Mouse (Mus musculus): Measurements from ENCODE around the gene Hk2. TPM values are rescaled to one million over a fixed set of nuclear protein-coding genes. Genes with fewer than 3 reads are reported as not detected.

Gene Hk2
- polyA plus RNA-seq, 1 experiment, result 10.9 TPM

DNA sequence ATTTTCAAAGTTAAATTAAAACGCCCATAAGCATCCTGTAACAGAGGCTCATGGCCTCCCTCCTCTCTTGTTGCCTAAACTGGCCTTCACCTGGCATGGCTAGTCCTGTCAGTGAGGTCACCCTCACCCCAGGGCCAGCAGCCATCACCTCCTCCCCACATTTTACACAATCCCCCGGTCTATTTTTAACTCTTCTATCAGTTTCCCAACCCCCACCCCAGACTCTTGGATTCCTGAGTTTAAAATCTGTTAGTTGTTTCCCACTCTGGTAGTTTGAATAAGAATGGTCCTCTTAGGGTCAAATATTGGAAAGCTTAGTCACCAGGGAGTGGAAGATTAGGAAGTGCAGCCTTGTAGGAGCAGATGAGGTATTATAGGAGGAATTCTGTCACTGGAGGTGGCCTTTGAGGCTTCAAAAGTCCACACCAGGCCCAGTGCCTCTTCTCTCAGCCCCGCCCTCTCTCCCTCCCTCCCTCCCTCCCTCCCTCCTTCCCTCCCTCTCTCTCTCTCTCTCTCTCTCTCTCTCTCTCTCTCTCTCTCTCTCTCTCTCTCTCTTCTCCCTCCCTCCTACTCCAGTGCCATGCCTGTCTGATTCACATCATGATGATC, 13.4 kb downstream of the Hk2 start:
- H3K27me3 ChIP-seq (ENCODE audit: control insufficient read depth, insufficient read depth, low read length), result no peaks in the 10 kb centered on the region
- no peak overlapping the region for H3K27ac ChIP-seq (ENCODE audit: control insufficient read depth, insufficient read depth, low read depth, low read length)
- H3K4me1 ChIP-seq (ENCODE audit: control insufficient read depth, insufficient read depth, low read length), result peaks cover 3% of the 10 kb centered on the region
- H3K36me3 ChIP-seq (ENCODE audit: control insufficient read depth, insufficient read depth, low read length), result no peaks in the 10 kb centered on the region
- no peak for TF ChIP-seq POLR2A (IDR thresholded peaks at IDR 0.05; ENCODE audit: control insufficient read depth, low read depth, low read length)
- no peak for TF ChIP-seq CTCF (IDR thresholded peaks at IDR 0.05; ENCODE audit: control insufficient read depth, insufficient read depth, insufficient replicate concordance, low read depth, low read length)
- no peak overlapping the region for H3K4me3 ChIP-seq (ENCODE audit: control insufficient read depth, low read depth, low read length)

DNA sequence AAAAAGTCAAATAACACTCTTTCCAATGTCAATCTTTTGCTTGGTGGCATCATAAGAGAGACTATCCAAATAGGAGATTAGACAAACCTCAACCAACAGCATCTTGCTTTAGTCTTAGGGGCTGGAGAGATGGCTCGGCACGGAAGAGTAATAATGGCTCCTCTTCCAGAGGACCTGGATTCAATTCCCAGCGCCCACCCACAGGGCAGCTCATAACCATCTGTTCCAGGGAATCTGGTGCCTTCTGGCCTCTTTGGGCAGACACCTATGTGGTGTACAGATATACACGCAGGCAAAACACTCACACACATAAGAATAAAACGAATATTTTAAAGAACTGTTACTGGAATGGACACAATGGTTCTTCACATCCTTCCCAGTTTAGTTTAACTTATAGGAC, 15.0 kb downstream of the Hk2 start:
- no peak overlapping the region for H3K4me3 ChIP-seq (ENCODE audit: control insufficient read depth, low read depth, low read length)
- H3K27me3 ChIP-seq (ENCODE audit: control insufficient read depth, insufficient read depth, low read length), result no peaks in the 10 kb centered on the region
- H3K27ac ChIP-seq (ENCODE audit: control insufficient read depth, insufficient read depth, low read depth, low read length), result no peak overlapping the region
- peaks cover 3% of the 10 kb centered on the region for H3K4me1 ChIP-seq (ENCODE audit: control insufficient read depth, insufficient read depth, low read length)
- no peak for TF ChIP-seq POLR2A (IDR thresholded peaks at IDR 0.05; ENCODE audit: control insufficient read depth, low read depth, low read length)
- TF ChIP-seq CTCF (IDR thresholded peaks at IDR 0.05; ENCODE audit: control insufficient read depth, insufficient read depth, insufficient replicate concordance, low read depth, low read length), result no peak
- H3K36me3 ChIP-seq (ENCODE audit: control insufficient read depth, insufficient read depth, low read length), result no peaks in the 10 kb centered on the region

DNA sequence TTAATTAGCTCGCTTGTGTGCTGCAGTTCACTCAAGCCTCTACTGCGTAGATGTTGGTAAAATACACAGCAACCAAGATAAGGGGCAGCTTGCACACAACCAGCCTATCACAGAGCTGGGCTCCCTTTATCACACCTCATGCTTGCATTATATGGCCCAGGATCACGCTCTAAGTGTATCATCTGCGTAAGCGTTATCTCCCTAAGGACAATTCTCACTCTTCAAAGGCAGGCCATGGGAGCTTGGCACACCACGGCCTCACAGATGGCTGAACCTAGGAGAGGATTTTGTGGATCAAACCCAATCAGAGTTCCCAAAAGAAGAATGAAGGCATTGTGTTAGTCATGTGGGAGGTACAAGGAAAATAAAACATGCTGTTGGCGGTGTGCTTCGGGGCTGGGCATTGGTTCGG, 17.4 kb downstream of the Hk2 start:
- H3K4me1 ChIP-seq (ENCODE audit: control insufficient read depth, insufficient read depth, low read length), result peaks cover 3% of the 10 kb centered on the region; the same call in 1 of the 2 replicates
- TF ChIP-seq CTCF (IDR thresholded peaks at IDR 0.05; ENCODE audit: control insufficient read depth, insufficient read depth, insufficient replicate concordance, low read depth, low read length) (no peak), POLR2A (IDR thresholded peaks at IDR 0.05; ENCODE audit: control insufficient read depth, low read depth, low read length) (no peak)
- H3K4me3 ChIP-seq (ENCODE audit: control insufficient read depth, low read depth, low read length), result no peak overlapping the region
- H3K27me3 ChIP-seq (ENCODE audit: control insufficient read depth, insufficient read depth, low read length), result no peaks in the 10 kb centered on the region
- no peaks in the 10 kb centered on the region for H3K36me3 ChIP-seq (ENCODE audit: control insufficient read depth, insufficient read depth, low read length)
- H3K27ac ChIP-seq (ENCODE audit: control insufficient read depth, insufficient read depth, low read depth, low read length), result no peak overlapping the region

DNA sequence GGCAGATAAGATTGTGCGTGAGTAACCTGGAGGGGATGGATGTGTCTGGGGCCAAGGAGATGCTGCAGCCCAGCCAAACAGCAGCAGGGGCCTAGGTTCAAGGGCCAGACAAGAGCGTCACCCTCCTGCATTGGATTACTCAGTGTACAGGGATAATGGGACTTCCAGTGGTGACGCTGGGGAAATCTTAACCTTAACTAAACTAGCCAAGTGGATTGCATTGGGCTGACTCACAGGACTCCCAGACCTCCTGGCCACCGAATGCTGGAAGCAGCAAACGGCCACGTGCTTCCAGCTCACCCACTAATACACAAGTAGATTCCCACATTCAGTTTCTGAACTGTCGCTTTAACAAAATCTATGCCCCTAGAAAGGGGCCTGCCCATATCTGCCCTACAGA, 18.0 kb downstream of the Hk2 start:
- no peak overlapping the region for H3K4me3 ChIP-seq (ENCODE audit: control insufficient read depth, low read depth, low read length)
- TF ChIP-seq POLR2A (IDR thresholded peaks at IDR 0.05; ENCODE audit: control insufficient read depth, low read depth, low read length) (no peak), CTCF (IDR thresholded peaks at IDR 0.05; ENCODE audit: control insufficient read depth, insufficient read depth, insufficient replicate concordance, low read depth, low read length) (no peak)
- peaks cover 3% of the 10 kb centered on the region; the same call in 1 of the 2 replicates for H3K4me1 ChIP-seq (ENCODE audit: control insufficient read depth, insufficient read depth, low read length)
- no peak overlapping the region for H3K27ac ChIP-seq (ENCODE audit: control insufficient read depth, insufficient read depth, low read depth, low read length)
- H3K27me3 ChIP-seq (ENCODE audit: control insufficient read depth, insufficient read depth, low read length), result no peaks in the 10 kb centered on the region
- H3K36me3 ChIP-seq (ENCODE audit: control insufficient read depth, insufficient read depth, low read length), result no peaks in the 10 kb centered on the region

DNA sequence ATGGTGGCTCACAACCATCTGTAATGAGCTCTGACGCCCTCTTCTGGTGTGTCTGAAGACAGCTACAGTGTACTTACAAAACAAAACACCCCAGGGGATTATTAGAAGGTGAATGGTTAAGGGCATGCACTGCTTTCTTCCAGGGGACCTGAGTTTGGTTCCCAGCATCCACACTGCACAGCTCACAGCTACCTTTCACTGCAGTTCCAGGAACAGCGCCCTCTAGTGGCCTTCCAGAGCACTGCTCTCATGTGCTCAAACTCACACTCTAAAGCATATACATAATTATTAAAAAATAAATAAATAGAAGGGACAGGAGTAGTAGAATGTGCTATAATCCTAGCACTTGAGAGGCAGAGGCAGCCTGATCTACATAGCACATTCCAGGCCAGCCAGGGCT, 18.9 kb downstream of the Hk2 start:
- no peaks in the 10 kb centered on the region for H3K36me3 ChIP-seq (ENCODE audit: control insufficient read depth, insufficient read depth, low read length)
- TF ChIP-seq CTCF (IDR thresholded peaks at IDR 0.05; ENCODE audit: control insufficient read depth, insufficient read depth, insufficient replicate concordance, low read depth, low read length) (peak; percentile 86; the same call in 1 of the 2 replicates), POLR2A (IDR thresholded peaks at IDR 0.05; ENCODE audit: control insufficient read depth, low read depth, low read length) (no peak)

DNA sequence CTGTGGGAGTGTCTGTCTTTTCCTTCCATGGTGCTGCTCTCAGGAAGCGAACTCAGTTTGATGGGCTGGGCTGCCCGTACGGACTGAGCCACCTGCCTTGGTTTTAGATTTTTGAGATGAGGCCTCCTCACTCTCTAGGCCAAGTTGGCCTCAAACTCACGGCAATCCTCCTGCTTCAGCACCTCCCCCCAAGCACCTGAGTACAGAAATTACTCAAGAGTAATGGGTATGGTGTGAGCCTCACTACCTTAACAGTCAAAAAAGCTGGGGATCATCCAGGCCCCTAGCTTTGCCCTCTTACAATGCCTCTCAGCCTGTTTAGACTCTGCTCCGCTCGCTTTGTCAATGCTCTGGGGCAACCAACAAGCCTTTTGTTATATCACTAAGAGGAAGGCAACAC, 19.5 kb downstream of the Hk2 start:
- H3K4me1 ChIP-seq (ENCODE audit: control insufficient read depth, insufficient read depth, low read length), result no peaks in the 10 kb centered on the region
- no peaks in the 10 kb centered on the region for H3K36me3 ChIP-seq (ENCODE audit: control insufficient read depth, insufficient read depth, low read length)
- no peak overlapping the region for H3K27ac ChIP-seq (ENCODE audit: control insufficient read depth, insufficient read depth, low read depth, low read length)
- TF ChIP-seq CTCF (IDR thresholded peaks at IDR 0.05; ENCODE audit: control insufficient read depth, insufficient read depth, insufficient replicate concordance, low read depth, low read length), result no peak
- TF ChIP-seq POLR2A (IDR thresholded peaks at IDR 0.05; ENCODE audit: control insufficient read depth, low read depth, low read length), result no peak
- no peak overlapping the region for H3K4me3 ChIP-seq (ENCODE audit: control insufficient read depth, low read depth, low read length)
- H3K27me3 ChIP-seq (ENCODE audit: control insufficient read depth, insufficient read depth, low read length), result no peaks in the 10 kb centered on the region

More for the DNA sequence above, 18.9 kb downstream of the Hk2 start:
- H3K4me1 ChIP-seq (ENCODE audit: control insufficient read depth, insufficient read depth, low read length), result peaks cover 3% of the 10 kb centered on the region; the same call in 1 of the 2 replicates
- H3K27me3 ChIP-seq (ENCODE audit: control insufficient read depth, insufficient read depth, low read length), result no peaks in the 10 kb centered on the region
- no peak overlapping the region for H3K4me3 ChIP-seq (ENCODE audit: control insufficient read depth, low read depth, low read length)
- no peak overlapping the region for H3K27ac ChIP-seq (ENCODE audit: control insufficient read depth, insufficient read depth, low read depth, low read length)

DNA sequence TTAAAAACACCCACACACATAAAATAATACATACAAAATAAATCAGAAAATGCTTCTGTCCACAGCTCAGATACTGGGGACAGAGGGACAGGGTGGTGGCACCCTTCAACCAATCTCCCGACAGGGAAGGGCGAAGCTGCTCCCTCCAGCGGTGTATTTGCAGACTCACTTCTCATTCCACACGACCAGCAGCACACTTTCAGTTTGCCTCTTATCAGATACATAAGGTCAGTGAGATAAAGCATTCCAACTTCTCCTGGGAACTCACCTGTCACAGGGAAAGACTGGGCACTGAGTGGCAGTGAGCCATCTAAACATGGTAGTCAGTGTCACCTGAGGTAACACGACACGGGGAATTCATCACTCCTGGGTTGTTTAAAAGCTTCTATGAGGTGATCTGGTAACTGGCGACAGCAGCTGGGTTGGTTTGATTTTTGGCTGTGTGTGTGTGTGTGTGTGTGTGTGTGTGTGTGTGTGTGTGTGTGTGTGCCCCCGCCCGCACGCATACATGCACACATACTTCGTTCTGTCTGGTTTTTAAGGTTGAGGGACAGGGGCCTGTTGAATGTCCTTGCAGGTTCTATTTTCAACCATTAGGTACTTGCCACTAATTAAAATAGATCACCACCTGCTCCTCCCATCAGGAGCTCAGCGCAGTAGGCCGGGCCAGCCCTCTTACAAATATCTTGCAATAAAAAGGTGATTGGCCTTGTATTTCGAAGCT, 20.5 kb downstream of the Hk2 start:
- no peaks in the 10 kb centered on the region for H3K36me3 ChIP-seq (ENCODE audit: control insufficient read depth, insufficient read depth, low read length)
- no peak for TF ChIP-seq CTCF (IDR thresholded peaks at IDR 0.05; ENCODE audit: control insufficient read depth, insufficient read depth, insufficient replicate concordance, low read depth, low read length)
- TF ChIP-seq POLR2A (IDR thresholded peaks at IDR 0.05; ENCODE audit: control insufficient read depth, low read depth, low read length), result no peak

More for the DNA sequence above, 20.5 kb downstream of the Hk2 start:
- no peak overlapping the region for H3K4me3 ChIP-seq (ENCODE audit: control insufficient read depth, low read depth, low read length)
- H3K27me3 ChIP-seq (ENCODE audit: control insufficient read depth, insufficient read depth, low read length), result no peaks in the 10 kb centered on the region
- no peak overlapping the region for H3K27ac ChIP-seq (ENCODE audit: control insufficient read depth, insufficient read depth, low read depth, low read length)
- no peaks in the 10 kb centered on the region for H3K4me1 ChIP-seq (ENCODE audit: control insufficient read depth, insufficient read depth, low read length)

Measured in testis, adult 2 months (tissue).